Mouse (Mus musculus) lung, adult 18-20 months (tissue): Measurements from ENCODE around the gene Cilp.
"Not testable (repeated sequence)": the region's sequence is repeated elsewhere in the genome, so short reads cannot be mapped to it uniquely, and the experiment has no call there.

Experiments
- DNase-seq, 2 experiments: peaks; one replicate each; pipeline ENCODE4 v3.0.0; 2022; ENCODE audit warnings: mixed read lengths in 2 of 2

The Cilp gene

DNA sequence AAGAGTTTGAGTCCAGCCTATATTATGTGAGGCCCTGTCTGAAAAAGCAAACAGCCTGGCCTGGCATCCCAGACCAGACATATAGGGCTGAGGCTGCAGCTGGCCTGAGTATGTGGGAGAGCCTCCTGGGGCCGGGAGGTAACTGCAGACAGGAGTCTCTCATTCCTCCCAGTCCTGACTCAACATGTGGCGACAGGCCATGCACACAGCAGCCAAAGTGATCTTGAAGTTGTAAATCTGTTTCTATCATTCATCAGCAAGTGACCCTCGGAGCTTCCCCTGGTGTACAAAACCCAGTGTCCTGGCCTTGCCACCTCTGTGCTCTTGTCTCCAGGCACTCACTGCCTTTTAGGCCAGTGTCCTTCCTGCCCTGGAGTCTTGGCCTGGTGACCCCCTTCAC, 13.0 kb upstream of the Cilp start:
- DNase-seq, result no peak

DNA sequence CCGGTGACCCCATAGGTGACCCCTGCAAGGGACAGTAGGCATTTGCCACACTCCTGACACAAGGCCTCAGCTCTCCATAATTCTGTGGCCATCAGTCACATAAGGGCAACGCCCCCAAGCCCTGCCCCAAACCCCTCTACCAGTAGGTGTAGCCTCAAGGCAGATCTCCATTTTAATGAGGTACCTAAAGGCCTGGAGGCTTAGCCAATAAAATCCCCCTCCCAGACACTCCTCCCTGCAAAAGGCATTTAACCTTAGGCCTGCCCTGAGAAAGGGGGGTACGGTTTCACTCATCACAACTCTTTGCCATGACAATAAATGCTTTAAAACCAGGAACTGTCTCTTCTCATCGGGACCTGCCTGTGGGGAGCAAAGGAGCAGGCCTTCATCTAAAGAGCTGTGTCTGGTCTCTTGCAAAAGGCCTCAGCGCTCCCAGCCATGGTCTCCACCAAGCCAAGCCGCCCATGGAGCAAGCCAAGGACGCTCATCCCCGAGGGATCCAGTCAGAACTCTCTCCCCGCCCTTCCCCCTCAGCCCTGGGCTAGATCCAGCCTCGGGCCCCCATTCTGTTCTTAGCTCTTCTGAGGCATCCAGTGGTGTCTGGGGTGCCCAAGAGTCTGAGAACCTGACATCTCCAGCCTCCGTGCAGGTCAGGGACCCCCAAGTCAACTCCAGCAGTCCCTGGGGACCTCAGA, 8.9 kb upstream of the Cilp start:
- no peak for DNase-seq

DNA sequence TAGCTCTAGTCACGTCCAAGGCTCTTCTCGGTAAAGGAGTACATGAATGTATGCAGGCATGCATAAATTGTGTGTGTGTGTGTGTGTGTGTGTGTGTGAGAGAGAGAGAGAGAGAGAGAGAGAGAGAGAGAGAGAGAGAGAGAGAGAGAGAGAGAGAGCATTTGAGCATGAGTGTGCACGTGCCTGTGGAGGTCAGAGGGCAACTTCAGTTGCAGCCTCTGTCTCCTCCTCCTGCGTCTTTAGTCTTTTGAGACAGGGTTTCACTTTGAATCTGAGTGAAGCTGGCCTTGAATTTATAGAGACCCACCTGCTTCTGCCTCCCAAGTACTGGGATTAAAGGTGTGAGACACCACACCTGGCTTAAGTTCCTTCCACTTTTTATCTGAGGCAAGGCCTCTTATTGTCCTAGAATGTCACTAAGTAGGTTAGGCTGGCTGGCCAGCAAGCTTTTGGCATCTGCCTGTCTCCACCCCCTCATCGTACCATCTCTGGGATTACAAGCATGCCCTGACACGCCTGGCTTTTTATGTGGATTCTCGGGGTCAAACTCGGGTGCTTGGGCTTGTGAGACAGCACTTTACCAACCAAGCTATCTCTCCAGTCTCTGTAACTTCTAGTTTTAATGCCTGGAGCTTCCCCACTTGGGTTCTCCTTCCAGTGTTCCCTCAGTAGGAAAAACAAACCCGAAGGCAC, 7.6 kb upstream of the Cilp start:
- DNase-seq, result no peak

DNA sequence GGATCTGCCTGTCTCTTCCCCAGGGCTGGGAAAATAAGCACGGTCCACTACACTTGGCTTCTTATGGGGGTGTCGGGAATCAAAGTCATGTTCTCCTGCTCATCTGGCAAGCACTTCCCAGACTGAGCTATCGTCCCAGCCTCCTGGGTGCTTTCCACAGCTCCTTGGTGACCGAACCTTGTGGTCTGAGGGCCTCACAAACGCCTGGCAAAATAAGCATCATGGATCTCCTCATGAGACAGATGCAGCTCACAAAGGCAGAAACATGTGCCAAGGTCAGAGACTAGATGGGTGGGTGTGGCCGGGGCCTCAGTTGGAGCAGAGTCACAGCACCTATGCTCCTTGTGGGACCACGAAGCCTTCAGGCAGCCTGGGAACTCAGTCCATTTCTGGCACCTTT, 5.6 kb upstream of the Cilp start:
- DNase-seq, result no peak

DNA sequence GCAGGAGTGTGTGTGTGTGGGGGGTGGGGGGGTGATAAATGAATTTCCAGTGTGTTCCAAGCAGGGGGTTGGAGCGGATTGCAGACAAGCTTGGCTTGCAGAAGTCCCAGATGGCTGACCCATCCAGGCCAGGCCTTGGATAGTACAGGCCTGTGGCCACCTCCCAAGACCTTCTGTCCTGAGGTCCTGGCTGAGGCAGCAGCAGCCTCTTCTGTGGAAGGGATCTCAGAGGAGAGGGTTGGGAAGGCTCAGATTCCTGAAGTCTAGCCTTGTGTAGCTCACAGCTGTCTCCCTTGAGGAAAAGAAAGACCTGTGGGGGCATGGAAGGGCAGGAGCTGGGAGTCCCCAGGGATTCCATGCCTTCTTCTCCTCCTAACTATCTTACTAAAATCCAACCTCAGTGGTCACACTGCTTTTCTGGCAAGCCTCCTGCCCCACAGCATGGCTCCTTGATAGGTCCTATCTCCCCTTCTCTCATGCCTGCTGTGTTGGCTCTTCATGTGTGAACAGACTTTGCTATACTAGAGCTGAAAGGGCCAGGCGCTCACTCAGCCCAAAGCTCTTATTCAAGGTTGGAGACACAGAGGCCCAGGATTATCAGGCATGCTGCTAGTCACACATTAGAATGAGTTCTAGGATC, 3.3 kb upstream of the Cilp start:
- peak; percentile 15 to 29 for DNase-seq

DNA sequence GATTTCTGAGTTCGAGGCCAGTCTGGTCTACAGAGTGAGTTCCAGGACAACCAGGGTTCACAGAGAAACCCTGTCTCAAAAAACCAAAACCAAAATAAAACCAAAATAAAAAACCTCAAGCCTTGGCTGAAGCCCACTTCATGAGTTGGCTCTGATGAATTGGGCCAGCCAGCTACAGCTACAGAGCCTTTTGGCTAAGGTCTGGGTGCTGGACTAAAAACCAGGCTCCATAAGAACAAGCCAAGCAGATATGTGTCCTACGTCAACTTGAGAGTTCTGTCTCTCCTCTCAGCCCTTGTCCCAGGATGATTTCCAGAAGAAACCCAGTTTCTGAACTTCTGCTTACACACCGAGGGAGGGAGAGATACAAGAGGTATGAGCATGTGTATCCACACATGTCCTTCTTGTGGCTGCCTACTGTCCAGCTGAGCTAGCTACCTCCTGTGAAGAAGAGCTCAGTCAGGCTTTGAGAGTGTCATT, 2.3 kb upstream of the Cilp start:
- DNase-seq, result no peak

DNA sequence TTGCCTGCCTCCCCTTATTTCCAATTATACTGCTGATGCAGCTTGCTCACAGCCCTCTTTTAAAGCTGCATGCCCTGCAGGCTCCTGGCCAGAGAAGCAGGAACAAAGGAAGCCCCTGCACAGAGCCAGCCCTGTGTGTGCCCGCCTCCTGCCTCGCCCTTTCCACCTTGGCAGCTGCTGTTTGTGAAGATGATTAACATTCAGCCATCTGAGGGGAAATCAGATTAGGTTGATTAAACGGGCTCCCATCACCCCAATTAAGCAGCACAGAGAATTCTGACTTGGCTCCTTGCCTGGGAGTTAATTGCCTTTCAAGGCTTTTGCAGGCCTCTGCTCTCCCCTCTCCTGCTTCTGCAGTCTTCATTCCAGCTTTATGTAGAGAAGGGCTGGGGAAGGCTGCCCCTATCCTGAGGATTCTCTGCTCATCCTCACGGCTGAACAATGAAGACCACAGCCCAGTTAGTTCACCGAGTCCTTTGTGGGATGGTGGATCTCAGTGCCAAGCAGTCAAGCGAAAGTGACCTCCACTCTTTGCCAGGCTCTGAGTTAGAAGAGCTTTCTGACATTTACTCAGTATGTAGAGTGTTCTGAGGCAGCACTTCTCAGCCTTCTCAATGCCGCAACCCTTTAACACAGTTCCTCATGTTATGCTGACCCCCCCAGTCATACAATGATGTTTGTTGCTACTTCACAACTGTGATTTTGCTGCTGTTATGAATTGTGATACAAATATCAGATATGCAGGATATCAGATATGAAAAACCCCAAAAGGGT, 2.9 kb downstream of the Cilp start:
- no peak for DNase-seq

DNA sequence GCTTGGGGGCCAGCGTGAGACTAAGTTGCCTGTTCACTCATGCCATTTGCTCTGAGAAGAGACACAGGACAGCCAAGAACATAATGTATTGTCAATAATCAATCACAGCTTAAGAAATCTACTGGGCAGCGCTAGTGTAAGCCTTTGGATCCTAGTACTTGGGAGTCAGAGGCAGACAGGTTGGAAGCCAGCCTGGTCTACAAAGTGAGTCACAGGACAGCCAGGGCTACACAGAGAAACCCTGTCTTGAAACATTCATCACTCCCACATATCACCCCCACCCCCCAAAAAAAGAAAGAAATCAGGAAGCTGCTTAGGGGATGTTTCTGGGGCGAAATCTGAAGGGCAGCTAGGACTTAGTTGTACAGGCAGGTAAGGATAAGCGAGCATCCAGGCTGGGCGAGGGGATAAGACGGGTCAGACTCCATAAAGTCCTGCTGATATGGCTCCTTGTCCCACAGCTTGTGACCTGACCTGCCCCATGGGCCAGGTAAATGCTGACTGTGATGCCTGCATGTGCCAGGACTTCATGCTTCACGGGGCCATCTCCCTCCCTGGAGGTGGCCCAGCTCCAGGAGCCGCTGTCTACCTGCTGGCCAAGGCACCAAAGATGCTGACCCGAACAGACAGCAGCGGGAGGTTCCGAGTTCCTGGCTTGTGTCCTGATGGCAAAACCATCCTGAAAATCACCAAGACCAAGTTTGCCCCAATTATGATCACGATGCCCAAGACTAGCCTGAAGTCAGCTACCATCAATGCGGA, 8.2 kb downstream of the Cilp start:
- no peak for DNase-seq

DNA sequence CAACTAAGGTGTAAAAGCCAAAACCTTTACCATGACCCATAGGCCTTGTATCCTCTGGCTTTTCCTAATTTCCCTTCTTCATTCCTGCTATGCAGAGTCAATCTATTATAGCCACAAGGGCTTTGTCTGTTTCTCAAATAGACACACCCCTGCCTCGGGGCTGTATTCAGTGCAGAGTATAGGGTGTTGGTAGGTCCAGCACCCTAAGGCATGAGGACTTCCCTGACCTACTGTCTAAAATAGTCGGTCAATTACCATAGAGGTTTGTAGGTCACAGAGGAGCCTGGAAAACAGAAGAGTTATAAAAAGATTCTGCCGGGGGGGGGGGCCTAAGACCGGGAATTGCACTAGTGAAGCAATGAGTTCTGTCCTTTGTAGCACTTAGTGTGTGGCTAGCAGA, 8.9 kb downstream of the Cilp start:
- DNase-seq, result no peak

DNA sequence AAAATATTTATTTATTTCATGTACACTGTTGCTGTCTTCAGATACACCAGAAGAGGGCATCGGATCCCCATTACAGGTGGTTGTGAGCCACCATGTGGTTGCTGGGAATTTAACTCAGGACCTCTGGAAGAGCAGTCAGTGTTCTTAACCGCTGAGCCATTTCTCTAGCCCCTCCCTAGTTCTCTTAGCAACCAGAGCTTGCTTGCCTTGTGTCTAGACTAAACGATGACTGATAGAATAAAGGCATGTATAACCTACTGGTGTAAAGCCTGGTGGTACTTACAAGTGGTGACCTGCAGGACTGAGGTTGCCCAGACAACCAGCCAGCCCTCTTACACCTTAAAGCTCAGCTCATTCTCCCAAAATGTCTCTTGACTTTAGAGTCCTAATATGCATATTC, 9.9 kb downstream of the Cilp start:
- DNase-seq, result not testable (repeated sequence)

DNA sequence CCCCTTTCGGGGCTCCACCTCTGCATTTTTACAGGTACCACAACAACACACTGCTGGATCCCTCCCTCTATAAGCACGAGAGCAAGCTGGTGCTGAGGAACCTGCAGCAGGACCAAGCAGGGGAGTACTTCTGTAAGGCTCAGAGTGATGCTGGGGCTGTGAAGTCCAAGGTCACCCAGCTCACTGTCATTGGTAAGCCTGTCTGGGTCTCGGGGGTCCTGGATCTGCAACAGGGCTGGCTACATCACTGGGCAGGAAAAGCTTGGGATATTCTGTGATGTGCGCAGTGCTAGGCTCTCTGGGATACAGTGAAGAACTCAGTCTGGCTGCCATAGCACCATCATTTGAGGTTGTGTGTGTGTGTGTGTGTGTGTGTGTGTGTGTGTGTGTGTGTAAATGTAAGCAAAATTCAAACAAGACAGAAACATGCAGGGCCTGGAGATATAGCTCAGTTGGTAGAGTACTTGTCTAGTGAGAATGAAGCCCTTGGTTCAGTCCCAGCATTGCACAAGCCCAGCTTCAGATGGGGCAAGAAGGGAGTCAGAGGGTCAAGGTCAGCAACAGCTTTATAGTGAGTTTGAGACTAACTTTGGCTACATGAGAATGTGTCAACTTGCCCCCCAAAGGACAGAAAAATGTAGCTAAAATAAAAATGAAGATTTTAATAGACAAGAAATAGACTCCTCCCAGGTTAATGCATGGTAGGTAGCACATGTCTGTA, 11.0 kb downstream of the Cilp start:
- DNase-seq, result no peak

DNA sequence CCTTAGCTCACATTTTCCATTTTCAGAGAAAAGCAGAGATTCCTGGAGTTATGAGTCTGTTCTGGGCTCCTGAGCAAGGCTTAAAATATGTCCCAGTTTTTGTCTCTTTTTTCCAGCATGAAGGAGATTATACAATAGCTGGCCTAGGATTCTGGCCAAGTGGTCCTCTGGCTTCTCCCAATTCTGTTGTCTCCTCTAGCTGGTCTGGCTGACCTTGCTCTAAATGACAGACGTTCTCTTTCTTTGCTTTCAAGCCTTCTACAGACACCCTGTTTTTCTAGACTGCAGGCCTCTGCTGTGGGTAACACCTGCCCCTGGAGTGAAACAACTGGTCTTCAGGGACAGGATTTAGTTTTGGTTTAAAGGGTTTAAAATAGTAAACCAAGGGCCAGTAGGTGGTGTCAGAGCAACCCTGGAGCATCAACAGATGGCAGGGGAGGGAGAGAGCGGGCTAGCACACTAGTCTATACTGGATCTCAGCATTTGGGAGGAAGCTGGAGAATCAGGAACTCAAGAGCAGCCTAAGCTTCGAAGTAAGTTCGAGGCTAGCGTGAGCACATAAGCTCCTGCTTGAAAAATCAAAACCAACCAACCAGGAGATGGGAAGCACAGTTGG, 16.7 kb downstream of the Cilp start:
- peak in 1 of 2 experiments; percentile 27 for DNase-seq

DNA sequence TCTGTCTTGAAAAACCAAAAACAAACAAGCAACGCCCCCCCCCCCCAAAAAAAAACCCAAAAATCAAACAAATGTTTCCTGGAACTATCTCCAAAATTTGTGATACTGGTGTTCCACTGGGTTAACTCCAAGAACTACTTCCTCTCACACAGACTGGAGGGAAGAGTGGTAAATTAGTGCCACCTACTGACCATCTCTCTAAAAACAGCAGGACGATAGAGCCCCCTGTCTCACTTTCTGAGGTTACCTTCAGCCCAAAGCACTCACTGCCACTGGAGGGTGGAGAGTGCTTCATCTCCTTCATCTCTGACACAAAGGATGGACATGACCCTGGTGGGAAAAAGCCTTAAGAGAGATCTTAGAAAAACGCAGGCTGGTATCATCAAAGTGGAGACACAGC, 18.3 kb downstream of the Cilp start:
- DNase-seq, result peak in 1 of 2 experiments; percentile 49

DNA sequence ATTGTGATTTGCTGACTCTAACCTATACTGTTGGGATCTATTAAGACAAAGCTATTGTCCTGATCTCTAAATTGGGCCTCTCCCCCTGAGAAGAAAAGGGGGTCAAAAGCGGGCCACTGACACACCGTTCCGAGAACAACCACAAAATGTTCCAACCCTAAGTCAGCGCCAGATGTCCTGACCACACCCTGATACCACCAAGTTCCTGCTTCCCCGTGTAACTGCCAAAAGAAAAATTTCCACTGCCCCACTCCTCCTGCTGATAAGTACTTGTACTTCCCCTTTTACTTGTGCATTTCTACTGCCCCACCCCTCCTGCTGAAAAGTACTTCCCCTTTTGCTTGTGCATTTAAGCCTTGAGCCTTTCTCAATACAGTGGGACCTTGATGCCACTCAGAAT, 23.3 kb downstream of the Cilp start:
- not testable (repeated sequence) for DNase-seq

DNA sequence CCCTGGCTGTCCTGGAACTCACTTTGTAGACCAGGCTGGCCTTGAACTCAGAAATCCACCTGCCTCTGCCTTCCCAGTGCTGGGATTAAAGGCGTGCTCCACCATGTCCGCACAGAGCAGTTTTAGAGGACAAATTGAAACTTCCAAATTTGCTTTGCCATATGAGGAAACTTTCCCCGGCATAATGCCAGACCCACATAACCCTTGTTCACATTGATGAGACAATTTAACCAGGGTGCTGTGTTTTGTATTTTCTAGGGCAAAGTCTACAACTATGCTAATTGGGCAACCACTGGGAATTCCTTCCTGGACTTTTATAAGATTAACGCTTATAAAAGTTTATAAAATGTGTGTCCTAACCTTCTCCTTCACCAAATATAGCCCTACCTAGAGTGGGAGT, 25.0 kb downstream of the Cilp start:
- DNase-seq, result no peak

DNA sequence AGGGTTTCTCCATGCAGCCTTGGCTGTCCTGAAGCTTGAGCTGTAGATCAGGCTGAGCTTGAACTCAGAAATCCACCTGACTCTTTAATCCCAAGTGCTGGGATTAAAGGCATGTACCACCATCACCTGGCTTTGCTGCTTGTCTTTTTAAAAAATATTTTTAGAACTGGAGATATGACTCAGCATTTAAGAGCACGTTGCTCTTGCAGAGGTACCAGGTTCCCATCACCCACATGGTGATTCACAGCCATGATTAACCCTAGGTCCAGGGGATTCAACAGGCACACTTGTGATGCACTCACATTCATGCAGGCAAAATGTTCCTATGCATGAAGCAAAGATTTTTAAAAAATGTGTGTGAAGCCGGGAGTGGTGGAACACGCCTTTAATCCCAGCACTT, 27.4 kb downstream of the Cilp start:
- no peak for DNase-seq

DNA sequence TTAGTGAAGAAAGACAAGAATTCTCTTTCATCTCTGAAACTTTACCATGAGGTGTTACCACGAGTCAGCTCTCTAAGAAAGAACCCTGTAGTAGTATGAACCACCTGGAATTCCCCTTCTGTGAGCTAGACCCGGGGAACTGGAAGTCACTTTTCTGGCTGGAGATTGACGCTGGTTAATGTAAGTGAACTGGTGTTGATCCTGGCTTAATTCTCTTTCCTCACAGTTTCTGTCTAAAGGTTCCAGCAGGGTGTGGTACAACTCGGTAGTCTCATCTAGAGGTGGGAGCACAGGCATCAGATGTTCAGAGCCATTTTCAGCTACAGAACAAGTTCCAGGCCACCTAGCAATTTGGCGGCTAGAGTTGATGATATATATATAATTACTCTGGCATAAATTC, 28.1 kb downstream of the Cilp start:
- DNase-seq, result no peak

DNA sequence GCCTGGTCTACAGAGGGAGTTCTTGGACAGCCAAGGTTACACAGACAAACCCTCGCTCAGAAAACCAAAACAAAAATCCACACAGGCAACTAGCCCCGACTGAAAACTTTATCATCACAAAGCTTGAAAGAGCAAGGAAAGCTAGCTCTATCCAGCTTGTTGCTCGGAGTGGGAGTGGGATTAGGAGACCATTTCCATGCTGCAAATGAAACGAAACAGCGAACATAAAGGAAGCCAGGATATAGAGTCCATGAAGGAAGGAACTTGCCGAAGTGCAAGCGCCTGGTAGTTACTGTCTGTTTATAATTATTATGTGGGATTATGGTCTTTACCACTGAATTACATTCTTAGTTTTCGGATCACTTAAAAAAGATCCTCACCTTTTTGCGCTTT, 28.6 kb downstream of the Cilp start:
- DNase-seq, result no peak

DNA sequence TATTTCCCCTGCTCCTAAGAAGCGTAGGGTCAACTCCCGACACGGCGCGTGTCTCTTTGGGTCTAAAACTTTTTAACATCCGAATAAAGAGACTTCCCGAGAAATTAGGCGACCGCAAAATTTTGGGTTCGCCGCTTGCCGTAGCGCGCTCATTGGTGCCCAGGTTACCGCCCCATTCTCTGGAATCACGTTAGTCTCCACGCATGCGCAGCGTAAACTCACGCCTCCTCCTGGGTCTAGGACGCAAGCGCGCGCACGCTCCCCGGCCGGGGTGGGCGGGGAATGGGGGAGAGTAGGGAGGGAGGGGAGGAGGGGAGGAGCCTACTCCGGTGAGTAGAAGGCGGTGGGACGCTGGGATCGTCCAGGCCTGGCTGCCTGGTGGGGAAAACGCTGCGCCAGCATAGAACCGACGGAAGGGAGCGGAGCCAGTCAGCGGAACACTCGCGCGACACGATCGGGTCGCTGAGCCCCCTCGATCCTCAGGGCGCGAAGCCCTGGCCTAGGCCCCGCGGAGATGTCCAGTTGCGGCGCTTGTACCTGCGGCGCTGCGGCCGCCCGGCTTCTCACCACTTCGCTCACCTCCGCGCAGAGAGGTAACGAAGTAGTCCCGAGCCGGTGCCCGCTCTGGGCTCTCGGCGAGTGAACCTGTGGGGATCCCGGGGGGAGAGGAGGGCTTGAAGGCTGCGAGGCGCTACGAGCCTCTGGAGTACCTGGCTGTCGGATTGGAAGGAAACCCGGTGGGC, 29.2 kb downstream of the Cilp start, which contains the start of gene Clpx:
TSS of gene Clpx (plus strand) at position 288 of the 743 bp plus-strand sequence.
- peak; percentile 97 to 98 for DNase-seq

DNA sequence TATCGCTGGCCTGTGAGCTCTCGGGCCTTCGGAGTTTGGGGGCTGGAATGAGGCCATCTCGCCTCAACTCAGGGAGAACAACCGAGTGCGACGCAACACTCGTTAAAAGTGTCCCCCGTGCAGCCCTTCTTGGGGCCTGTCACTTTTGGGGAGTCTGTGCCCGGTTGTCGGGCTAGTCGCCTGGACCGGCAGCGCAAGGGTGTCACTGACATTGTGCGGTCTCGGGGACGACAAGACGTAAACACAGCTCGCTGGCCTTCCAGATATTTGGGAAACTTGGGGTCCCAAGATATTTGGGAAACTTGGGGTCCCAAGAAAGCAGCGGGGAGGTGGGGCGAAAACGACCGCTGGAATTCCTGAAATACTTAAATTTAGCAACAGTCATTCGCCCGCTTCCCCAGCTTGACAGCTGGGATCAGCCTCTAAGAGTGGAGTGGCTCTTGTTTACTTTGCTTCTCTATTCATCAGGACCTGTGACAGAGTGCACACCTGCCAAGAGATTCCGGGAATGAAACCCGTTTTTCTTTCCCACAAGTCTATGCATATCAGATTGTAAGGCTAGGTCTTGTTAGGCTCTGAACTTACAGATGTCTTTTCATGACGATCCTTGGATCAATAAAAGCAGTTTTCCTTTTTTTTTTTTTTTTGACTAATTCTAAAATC, 29.9 kb downstream of the Cilp start:
- peak in 1 of 2 experiments; percentile 42 for DNase-seq
